Mouse (Mus musculus): ENCODE measurements around the gene Rps6ka5. TPM values are rescaled to one million over a fixed set of nuclear protein-coding genes. Genes with fewer than 3 reads are reported as not detected.

The Rps6ka5 gene
- total and polyA plus RNA-seq, 3 experiments, result 0.92 to 3.3 TPM; not detected in 1

- no peak for TF ChIP-seq MEF2A (IDR thresholded peaks at IDR 0.05; ENCODE audit: extremely low read depth, insufficient replicate concordance, low read depth, low read length, poor library complexity, severe bottlenecking)
- no peak for TF ChIP-seq NRF1 (IDR thresholded peaks at IDR 0.05; ENCODE audit: insufficient read depth, low read depth, low read length, poor library complexity, severe bottlenecking)
- no peak for TF ChIP-seq UBTF (IDR thresholded peaks at IDR 0.05; ENCODE audit: borderline replicate concordance, insufficient read depth, low read depth, low read length)
- TF ChIP-seq ZMIZ1 (IDR thresholded peaks at IDR 0.05; ENCODE audit: low read depth, low read length), result no peak
- no peak for TF ChIP-seq POLR2A (IDR thresholded peaks at IDR 0.05; ENCODE audit: control insufficient read depth in 1 of 2, insufficient read depth in 1 of 2, low read depth in 1 of 2, low read length in 2 of 2, poor library complexity in 1 of 2)
- no peak for TF ChIP-seq POLR2AphosphoS5 (IDR thresholded peaks at IDR 0.05; ENCODE audit: borderline replicate concordance, low read depth, low read length)
- no peak for TF ChIP-seq POLR2AphosphoS2 (IDR thresholded peaks at IDR 0.05; ENCODE audit: low read length)
- no peak for TF ChIP-seq CHD2 (IDR thresholded peaks at IDR 0.05; ENCODE audit: low read length)
- TF ChIP-seq GATA1 (IDR thresholded peaks at IDR 0.05; ENCODE audit: low read depth, low read length), result no peak
- no peak for TF ChIP-seq MAZ (IDR thresholded peaks at IDR 0.05; ENCODE audit: low read depth, low read length)
- TF ChIP-seq ETS1 (IDR thresholded peaks at IDR 0.05; ENCODE audit: low read depth, low read length), result no peak
- 0 out of 2 replicates have a peak, but pooled peaks have one; percentile 9 for TF ChIP-seq ZNF384 (IDR thresholded peaks at IDR 0.05; ENCODE audit: low read depth, low read length)
- peak; percentile 78 for TF ChIP-seq ZC3H11A (IDR thresholded peaks at IDR 0.05; ENCODE audit: low read depth, low read length)
- no peak for TF ChIP-seq ZKSCAN1 (IDR thresholded peaks at IDR 0.05; ENCODE audit: low read depth, low read length)
- TF ChIP-seq RAD21 (IDR thresholded peaks at IDR 0.05; ENCODE audit: low read depth, low read length), result peak; percentile 82
Observed at GRCm38 (mm10) chr12:100604540-100604939, 122.2 kb downstream of the Rps6ka5 start (continued).

- Histone ChIP-seq H3K36me3 (ENCODE audit: control insufficient read depth in 1 of 2, insufficient read depth in 2 of 2, low read length in 2 of 2) (peaks cover 0 to 2% of the 10 kb centered on the region in 2 experiments; a peak in 2 of 4 replicates), H3K4me3 (ENCODE audit: control insufficient read depth in 1 of 2, insufficient read depth in 1 of 2, low read depth in 2 of 2, low read length in 2 of 2) (no peak overlapping the region), H3K9ac (ENCODE audit: control insufficient read depth, low read depth, low read length, poor library complexity, severe bottlenecking) (no peak overlapping the region), H3K79me2 (ENCODE audit: control insufficient read depth, insufficient read depth, low read length, poor library complexity) (no peaks in the 10 kb centered on the region), H3K27me3 (ENCODE audit: control insufficient read depth in 1 of 2, insufficient read depth in 2 of 2, low read length in 2 of 2) (no peaks in the 10 kb centered on the region), H3K4me1 (ENCODE audit: control insufficient read depth in 1 of 2, insufficient read depth in 2 of 2, low read length in 2 of 2) (peaks cover 0 to 3% of the 10 kb centered on the region in 2 experiments; a peak in 1 of 4 replicates), H3K9me3 (replicated peaks; ENCODE audit: insufficient read depth, low read length) (no peaks in the 10 kb centered on the region), H3K27ac (ENCODE audit: control insufficient read depth, low read depth, low read length) (no peak overlapping the region)
- peak; percentile 49 for DNase-seq (ENCODE audit: low read depth, low spot score)
- no peak for TF ChIP-seq MAX (IDR thresholded peaks at IDR 0.05; ENCODE audit: low read length)
- TF ChIP-seq ZC3H11A (IDR thresholded peaks at IDR 0.05; ENCODE audit: low read depth, low read length), result no peak
- TF ChIP-seq CHD2 (IDR thresholded peaks at IDR 0.05; ENCODE audit: low read length), result no peak
- TF ChIP-seq MAFK (IDR thresholded peaks at IDR 0.05; ENCODE audit: borderline replicate concordance, low read depth, low read length), result no peak
- TF ChIP-seq ZNF384 (IDR thresholded peaks at IDR 0.05; ENCODE audit: low read depth, low read length), result peak; percentile 91
- TF ChIP-seq MXI1 (IDR thresholded peaks at IDR 0.05; ENCODE audit: low read depth, low read length), result no peak
- TF ChIP-seq HCFC1 (IDR thresholded peaks at IDR 0.05; ENCODE audit: low read depth, low read length), result no peak
- peak in 1 of 2 experiments; percentile 57; a peak in 1 of 4 replicates for TF ChIP-seq EP300 (IDR thresholded peaks at IDR 0.05; ENCODE audit: low read depth in 1 of 2, low read length in 2 of 2)
- TF ChIP-seq CHD1 (IDR thresholded peaks at IDR 0.05; ENCODE audit: low read depth, low read length), result no peak
- TF ChIP-seq MEF2A (IDR thresholded peaks at IDR 0.05; ENCODE audit: extremely low read depth, insufficient replicate concordance, low read depth, low read length, poor library complexity, severe bottlenecking), result peak; percentile 76; the same call in 1 of the 2 replicates
- TF ChIP-seq TBP (IDR thresholded peaks at IDR 0.05; ENCODE audit: low read depth, low read length), result no peak
- peak; percentile 36; the same call in 1 of the 2 replicates for TF ChIP-seq GATA1 (IDR thresholded peaks at IDR 0.05; ENCODE audit: low read depth, low read length)
- no peak for TF ChIP-seq USF2 (IDR thresholded peaks at IDR 0.05; ENCODE audit: borderline replicate concordance in 1 of 2, insufficient read depth in 1 of 2, low read depth in 1 of 2, low read length in 2 of 2)
- peak; percentile 33; the same call in 1 of the 2 replicates for TF ChIP-seq TCF12 (IDR thresholded peaks at IDR 0.05; ENCODE audit: low read depth, low read length)
Observed at GRCm38 (mm10) chr12:100594700-100595099, 132.1 kb downstream of the Rps6ka5 start.

Data from MEL (cell line).